Mouse (Mus musculus) thymus, adult 2 months (tissue): ENCODE measurements around the gene Adamts18. TPM values are rescaled to one million over a fixed set of nuclear protein-coding genes. Genes with fewer than 3 reads are reported as not detected.

Experiments
- DNase-seq: peaks from one replicate; pipeline ENCODE4 v3.0.0; 2021
- H3K27ac ChIP-seq: fragments of 200-500 bp; 2 replicates; pipeline ENCODE4 v1.5.1; 2012; ENCODE audit warnings: low read length, control low read depth; ENCODE audit not compliant: control insufficient read depth, insufficient read depth
- H3K27me3 ChIP-seq: fragments of 200-500 bp; 2 replicates; pipeline ENCODE4 v1.6.1; 2012; ENCODE audit warnings: mild to moderate bottlenecking, low read length, moderate library complexity, mixed read lengths; ENCODE audit not compliant: control insufficient read depth, insufficient read depth
- H3K36me3 ChIP-seq: fragments of 200-500 bp; 2 replicates; pipeline ENCODE4 v1.6.1; 2012; ENCODE audit warnings: mild to moderate bottlenecking, low read length, moderate library complexity; ENCODE audit not compliant: control insufficient read depth, insufficient read depth
- H3K4me1 ChIP-seq: fragments of 200-500 bp; replicated peaks from 2 replicates; pipeline ENCODE4 v1.6.1; 2012; ENCODE audit warnings: low read length; ENCODE audit not compliant: control insufficient read depth, insufficient read depth
- H3K4me3 ChIP-seq: fragments of 200-500 bp; 2 replicates; pipeline ENCODE4 v1.5.1; 2012; ENCODE audit warnings: mild to moderate bottlenecking, low read length, control low read depth, moderate library complexity; ENCODE audit not compliant: control insufficient read depth, insufficient read depth
- CTCF ChIP-seq: fragments of 200-500 bp; IDR thresholded peaks from 2 replicates; pipeline ENCODE4 v1.5.1; 2012; ENCODE audit warnings: mild to moderate bottlenecking, control low read depth, low read length, moderate library complexity, borderline replicate concordance; ENCODE audit not compliant: control insufficient read depth, poor library complexity, insufficient read depth; ENCODE audit errors: extremely low read depth
- POLR2A ChIP-seq: fragments of 200-500 bp; IDR thresholded peaks from 2 replicates; pipeline ENCODE4 v1.6.1; 2012; ENCODE audit warnings: mild to moderate bottlenecking, low read length, control low read depth, moderate library complexity; ENCODE audit not compliant: control insufficient read depth, poor library complexity, insufficient read depth; ENCODE audit errors: extremely low read depth
- WGBS: fragments of 180-500 bp; shearing (Covaris S2); methylation state at CpG from one replicate; pipeline ENCODE4 v1.1.7; 2018; 5-methylcytosine and 5-hydroxymethylcytosine counted together
- polyA plus RNA-seq: library from polyadenylated mRNA; depleted of rRNA; stranded (reverse); fragments of >200 nt; gene quantifications from 2 replicates; pipeline ENCODE4 v1.2.3, GENCODE M21; 2012

Gene Adamts18
- polyA plus RNA-seq, 1 experiment, result 0.74 TPM

- TF ChIP-seq POLR2A (no peak), CTCF (no peak)
- Histone ChIP-seq H3K36me3 (no peaks in the 10 kb centered on the region), H3K4me1 (no peaks in the 10 kb centered on the region), H3K4me3 (no peak overlapping the region), H3K27ac (no peak overlapping the region), H3K27me3 (no peaks in the 10 kb centered on the region)
- DNase-seq, result no peak
- 87% methylated on average over 3 of the region's 3 CpGs for WGBS
These were observed 30.0 kb upstream of the Adamts18 start for GRCm38 (mm10) chr8:113878411-113879006.

DNA sequence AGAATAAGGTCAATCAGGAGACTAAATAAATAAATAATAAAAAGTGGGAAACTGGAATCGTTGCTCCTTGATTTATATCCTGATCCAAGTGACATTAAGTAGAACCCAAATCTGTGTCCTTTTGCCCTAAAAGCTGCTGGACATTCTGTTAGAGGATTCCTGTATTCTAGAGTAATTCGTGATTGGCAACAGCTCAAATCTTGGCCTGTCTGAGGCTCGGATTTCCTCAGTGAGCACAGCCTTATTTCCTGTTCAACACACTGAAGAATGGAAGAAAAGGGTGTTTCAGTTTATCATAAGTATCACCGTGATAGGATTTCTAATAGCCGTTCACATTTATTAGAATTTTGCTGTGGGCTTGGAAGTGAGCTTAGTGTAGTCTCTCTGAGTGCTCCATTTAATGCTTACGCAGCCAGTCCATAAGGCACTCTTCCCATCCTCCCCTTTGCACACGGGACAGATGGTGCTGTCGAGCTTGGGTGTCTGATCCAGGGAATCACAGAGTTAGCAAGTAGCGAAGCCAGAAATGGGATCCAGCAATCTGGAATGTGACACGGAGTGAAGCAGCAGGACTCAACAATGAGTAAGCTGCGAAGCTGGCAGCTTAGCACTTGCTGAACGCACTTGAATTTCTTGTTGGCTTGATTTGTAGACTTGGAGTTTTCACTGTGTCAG, 25.0 kb upstream of the Adamts18 start:
- no peak overlapping the region for H3K27ac ChIP-seq
- H3K4me3 ChIP-seq, result no peak overlapping the region
- no peaks in the 10 kb centered on the region for H3K27me3 ChIP-seq
- DNase-seq, result no peak
- no peaks in the 10 kb centered on the region for H3K36me3 ChIP-seq
- H3K4me1 ChIP-seq, result no peaks in the 10 kb centered on the region
- no peak for TF ChIP-seq CTCF
- TF ChIP-seq POLR2A, result no peak
- 89% methylated on average over 12 of the region's 12 CpGs for WGBS

GRCm38 (mm10) chr8:113872436-113872835, 23.9 kb upstream of the Adamts18 start:
- no peak overlapping the region for H3K27ac ChIP-seq
- WGBS, result 87% methylated on average over 6 of the region's 6 CpGs
- H3K27me3 ChIP-seq, result no peaks in the 10 kb centered on the region
- DNase-seq, result no peak
- no peak overlapping the region for H3K4me3 ChIP-seq
- no peaks in the 10 kb centered on the region for H3K36me3 ChIP-seq
- H3K4me1 ChIP-seq, result no peaks in the 10 kb centered on the region
- TF ChIP-seq POLR2A, result no peak
- TF ChIP-seq CTCF, result no peak

- 76% methylated on average over 4 of the region's 4 CpGs for WGBS
- no peak for DNase-seq
- H3K36me3 ChIP-seq, result no peaks in the 10 kb centered on the region
- H3K4me1 ChIP-seq, result no peaks in the 10 kb centered on the region
- H3K27ac ChIP-seq, result no peak overlapping the region
- no peaks in the 10 kb centered on the region for H3K27me3 ChIP-seq
- no peak for TF ChIP-seq POLR2A
- no peak for TF ChIP-seq CTCF
- H3K4me3 ChIP-seq, result no peak overlapping the region
These were observed 18.0 kb upstream of the Adamts18 start for GRCm38 (mm10) chr8:113866530-113866929.

GRCm38 (mm10) chr8:113865326-113866093, 17.0 kb upstream of the Adamts18 start:
- DNase-seq, result no peak
- no peak for TF ChIP-seq CTCF
- no peak for TF ChIP-seq POLR2A
- H3K4me1 ChIP-seq, result no peaks in the 10 kb centered on the region
- H3K27me3 ChIP-seq, result no peaks in the 10 kb centered on the region
- no peak overlapping the region for H3K27ac ChIP-seq
- 88% methylated on average over 13 of the region's 13 CpGs for WGBS
- H3K4me3 ChIP-seq, result no peak overlapping the region
- no peaks in the 10 kb centered on the region for H3K36me3 ChIP-seq

DNA sequence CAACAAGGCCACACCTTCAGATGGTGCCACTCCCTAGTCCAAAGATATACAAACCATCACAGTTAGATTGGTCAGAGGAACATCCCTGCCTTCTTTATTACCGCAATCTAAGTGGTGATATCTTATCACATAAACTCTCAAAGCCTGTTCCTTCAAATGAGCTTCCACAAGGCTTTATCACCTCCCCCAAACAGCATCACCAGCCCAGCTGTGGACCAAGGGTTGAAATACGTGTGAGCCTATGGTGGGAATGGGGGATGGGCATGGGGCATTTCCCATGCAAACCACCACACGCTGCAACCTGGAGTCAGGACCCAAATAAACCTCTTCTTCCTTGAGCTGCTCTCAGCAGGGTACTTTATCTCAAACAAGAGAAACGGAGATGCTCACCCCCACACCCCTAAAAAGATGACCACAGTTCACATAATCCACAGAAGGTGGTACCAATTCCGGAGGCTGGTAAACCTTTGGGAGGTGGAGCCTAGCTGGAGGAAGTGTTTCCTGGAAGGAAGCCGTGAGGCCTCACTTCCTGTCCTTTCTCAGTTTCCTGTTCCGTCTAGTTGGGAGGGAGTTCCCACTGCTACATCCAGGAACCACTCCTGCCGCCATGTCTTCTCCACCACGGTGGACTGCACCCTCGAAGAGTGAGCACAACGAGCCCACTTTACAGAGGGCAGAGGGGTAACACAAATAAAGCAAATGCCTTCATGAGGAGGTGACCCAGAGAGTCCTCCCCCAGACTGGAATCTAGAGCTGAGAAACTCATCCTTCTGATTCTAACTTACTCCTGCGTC, 11.5 kb upstream of the Adamts18 start:
- DNase-seq, result no peak
- Histone ChIP-seq H3K4me1 (no peaks in the 10 kb centered on the region), H3K4me3 (no peak overlapping the region), H3K27me3 (no peaks in the 10 kb centered on the region), H3K36me3 (no peaks in the 10 kb centered on the region), H3K27ac (no peak overlapping the region)
- WGBS, result 89% methylated on average over 12 of the region's 12 CpGs
- TF ChIP-seq CTCF (no peak), POLR2A (no peak)
